Mouse (Mus musculus) midbrain, embryonic 15.5 days (tissue): ENCODE data around the gene Hist1h2ag. TPM values are rescaled to one million over a fixed set of nuclear protein-coding genes. Genes with fewer than 3 reads are reported as not detected.

ENCODE experiments used
- ATAC-seq: fragments of 200-750 bp; cut with Nextera tagmentation; replicated peaks from 2 replicates; pipeline ENCODE4 v1.8.0; 2017; ENCODE audit warnings: moderate TSS enrichment
- H3K27ac ChIP-seq: fragments of 300-500 bp; sonication (generic); 2 replicates; pipeline ENCODE4 v1.5.1; 2015; ENCODE audit warnings: mild to moderate bottlenecking, inconsistent platforms
- H3K27me3 ChIP-seq: fragments of 300-500 bp; sonication (generic); replicated peaks from 2 replicates; pipeline ENCODE4 v1.6.1; 2015; ENCODE audit warnings: inconsistent platforms
- H3K36me3 ChIP-seq: fragments of 300-500 bp; sonication (generic); replicated peaks from 2 replicates; pipeline ENCODE4 v1.6.1; 2015; ENCODE audit warnings: inconsistent platforms
- H3K4me1 ChIP-seq: fragments of 300-500 bp; sonication (generic); 2 replicates; pipeline ENCODE4 v1.6.1; 2015; ENCODE audit warnings: inconsistent platforms
- H3K4me2 ChIP-seq: fragments of 300-500 bp; sonication (generic); 2 replicates; pipeline ENCODE4 v1.6.1; 2015; ENCODE audit warnings: inconsistent platforms, mild to moderate bottlenecking, moderate library complexity
- H3K4me3 ChIP-seq: fragments of 300-500 bp; sonication (generic); 2 replicates; pipeline ENCODE4 v1.5.1; 2015; ENCODE audit warnings: mild to moderate bottlenecking, inconsistent platforms
- H3K9ac ChIP-seq: fragments of 300-500 bp; sonication (generic); 2 replicates; pipeline ENCODE4 v1.6.1; 2015; ENCODE audit warnings: mild to moderate bottlenecking, inconsistent platforms
- H3K9me3 ChIP-seq: fragments of 300-500 bp; sonication (generic); 2 replicates; pipeline ENCODE4 v1.6.1; 2016; ENCODE audit warnings: inconsistent platforms
- WGBS: fragments of 180-500 bp; shearing (Covaris S2); methylation state at CpG from one replicate; pipeline ENCODE4 v1.1.7; 2015; ENCODE audit warnings: mixed read lengths; 5-methylcytosine and 5-hydroxymethylcytosine counted together
- polyA plus RNA-seq: library from polyadenylated mRNA; unstranded; fragments of >200 nt; fragmentation: Nextera tagmentation; extraction: Ambion mirVana; gene quantifications from 2 replicates; pipeline ENCODE4 v1.2.1, GENCODE M21; 2015

The Hist1h2ag gene
- polyA plus RNA-seq, 1 experiment from 2014 or later: 5.4 TPM

- peak overlapping the region; percentile 42 for H3K4me3 ChIP-seq
- 0% methylated on average over 14 of the region's 14 CpGs for WGBS
- no peaks in the 10 kb centered on the region for H3K9me3 ChIP-seq
- peak overlapping the region; percentile 27; the same call in 1 of the 2 replicates for H3K9ac ChIP-seq
- peaks cover 14% of the 10 kb centered on the region for H3K4me1 ChIP-seq
- H3K36me3 ChIP-seq: no peaks in the 10 kb centered on the region
- no peaks in the 10 kb centered on the region for H3K27me3 ChIP-seq
- H3K27ac ChIP-seq: 0 out of 2 replicates have a peak overlapping the region, but pooled peaks have one; percentile 38
- ATAC-seq: peak; percentile 2; the same call in 1 of the 2 replicates
- peak overlapping the region; percentile 63 for H3K4me2 ChIP-seq
Observed at GRCm38 (mm10) chr13:22034443-22035266, 8.1 kb downstream of the Hist1h2ag start.

- no peak for ATAC-seq
- Histone ChIP-seq H3K27ac (no peak overlapping the region), H3K4me3 (no peak overlapping the region), H3K4me2 (0 out of 2 replicates have a peak overlapping the region, but pooled peaks have one; percentile 0), H3K9me3 (no peaks in the 10 kb centered on the region), H3K4me1 (peaks cover 17% of the 10 kb centered on the region), H3K36me3 (no peaks in the 10 kb centered on the region), H3K27me3 (no peaks in the 10 kb centered on the region), H3K9ac (no peak overlapping the region)
- 55% methylated on average over 5 of the region's 5 CpGs for WGBS
Observed at GRCm38 (mm10) chr13:22033741-22034442, 8.9 kb downstream of the Hist1h2ag start.

GRCm38 (mm10) chr13:22030493-22030892, 12.3 kb downstream of the Hist1h2ag start:
- peaks cover 20% of the 10 kb centered on the region for H3K4me1 ChIP-seq
- 13% methylated on average over 4 of the region's 4 CpGs for WGBS
- no peaks in the 10 kb centered on the region for H3K36me3 ChIP-seq
- H3K9me3 ChIP-seq: no peaks in the 10 kb centered on the region
- no peak overlapping the region for H3K9ac ChIP-seq
- H3K27ac ChIP-seq: no peak overlapping the region
- no peak overlapping the region for H3K4me3 ChIP-seq
- no peaks in the 10 kb centered on the region for H3K27me3 ChIP-seq
- ATAC-seq: no peak
- H3K4me2 ChIP-seq: no peak overlapping the region

- no peaks in the 10 kb centered on the region for H3K9me3 ChIP-seq
- H3K27me3 ChIP-seq: no peaks in the 10 kb centered on the region
- H3K9ac ChIP-seq: no peak overlapping the region
- no peak for ATAC-seq
- no peaks in the 10 kb centered on the region for H3K36me3 ChIP-seq
- H3K4me3 ChIP-seq: no peak overlapping the region
- H3K27ac ChIP-seq: no peak overlapping the region
- H3K4me1 ChIP-seq: peaks cover 19% of the 10 kb centered on the region
- 35% methylated on average over 8 of the region's 8 CpGs for WGBS
- no peak overlapping the region for H3K4me2 ChIP-seq
Observed at GRCm38 (mm10) chr13:22029928-22030327, 12.8 kb downstream of the Hist1h2ag start.

- peaks cover 14% of the 10 kb centered on the region for H3K4me1 ChIP-seq
- ATAC-seq: peak; percentile 80
- under 1% methylated on average over 40 of the region's 40 CpGs for WGBS
- peak overlapping the region; percentile 63 for H3K4me2 ChIP-seq
- H3K9me3 ChIP-seq: no peaks in the 10 kb centered on the region
- peak overlapping the region; percentile 50 for H3K4me3 ChIP-seq
- peak overlapping the region; percentile 56 for H3K9ac ChIP-seq
- H3K27ac ChIP-seq: peak overlapping the region; percentile 63
- H3K36me3 ChIP-seq: no peaks in the 10 kb centered on the region
- H3K27me3 ChIP-seq: peaks cover 3% of the 10 kb centered on the region; the same call in 1 of the 2 replicates
Observed at GRCm38 (mm10) chr13:22028673-22029460, 13.9 kb downstream of the Hist1h2ag start.

- H3K4me3 ChIP-seq: peak overlapping the region; percentile 52
- H3K27ac ChIP-seq: peak overlapping the region; percentile 76
- WGBS: 1% methylated on average over 35 of the region's 35 CpGs
Observed at GRCm38 (mm10) chr13:22026058-22027031, 16.4 kb downstream of the Hist1h2ag start.

GRCm38 (mm10) chr13:22022241-22022640, 20.5 kb downstream of the Hist1h2ag start:
- 1% methylated on average over 9 of the region's 9 CpGs for WGBS
- Histone ChIP-seq H3K36me3 (no peaks in the 10 kb centered on the region), H3K4me2 (peak overlapping the region; percentile 50), H3K4me3 (peak overlapping the region; percentile 35), H3K9ac (no peak overlapping the region), H3K27ac (no peak overlapping the region), H3K9me3 (no peaks in the 10 kb centered on the region), H3K4me1 (peaks cover 29% of the 10 kb centered on the region), H3K27me3 (peaks cover 38% of the 10 kb centered on the region)
- ATAC-seq: peak; percentile 53; the same call in 1 of the 2 replicates

More at GRCm38 (mm10) chr13:22026058-22027031, 16.4 kb downstream of the Hist1h2ag start:
- Histone ChIP-seq H3K4me2 (peak overlapping the region; percentile 51), H3K27me3 (peaks cover 9% of the 10 kb centered on the region; the same call in 1 of the 2 replicates), H3K9me3 (no peaks in the 10 kb centered on the region), H3K36me3 (no peaks in the 10 kb centered on the region), H3K9ac (peak overlapping the region; percentile 52), H3K4me1 (peaks cover 24% of the 10 kb centered on the region)
- ATAC-seq: peak; percentile 72

- H3K27me3 ChIP-seq: peaks cover 43% of the 10 kb centered on the region
- no peaks in the 10 kb centered on the region for H3K36me3 ChIP-seq
- peaks cover 27% of the 10 kb centered on the region for H3K4me1 ChIP-seq
- WGBS: under 1% methylated on average over 11 of the region's 11 CpGs
- peak overlapping the region; percentile 50 for H3K4me2 ChIP-seq
- H3K9ac ChIP-seq: no peak overlapping the region
- H3K4me3 ChIP-seq: peak overlapping the region; percentile 35
- H3K27ac ChIP-seq: no peak overlapping the region
- H3K9me3 ChIP-seq: no peaks in the 10 kb centered on the region
- no peak for ATAC-seq
Observed at GRCm38 (mm10) chr13:22021581-22021980, 21.2 kb downstream of the Hist1h2ag start.

GRCm38 (mm10) chr13:22020901-22021339, 21.8 kb downstream of the Hist1h2ag start:
- no peaks in the 10 kb centered on the region for H3K9me3 ChIP-seq
- WGBS: 0% methylated on average over 8 of the region's 8 CpGs
- peaks cover 24% of the 10 kb centered on the region for H3K4me1 ChIP-seq
- peaks cover 49% of the 10 kb centered on the region for H3K27me3 ChIP-seq
- H3K4me3 ChIP-seq: peak overlapping the region; percentile 35
- no peaks in the 10 kb centered on the region for H3K36me3 ChIP-seq
- no peak overlapping the region for H3K9ac ChIP-seq
- H3K4me2 ChIP-seq: peak overlapping the region; percentile 50
- ATAC-seq: peak; percentile 41; the same call in 1 of the 2 replicates
- H3K27ac ChIP-seq: no peak overlapping the region

GRCm38 (mm10) chr13:22019934-22020835, 22.6 kb downstream of the Hist1h2ag start:
- H3K4me1 ChIP-seq: peaks cover 21% of the 10 kb centered on the region
- no peak overlapping the region for H3K27ac ChIP-seq
- no peak for ATAC-seq
- H3K4me3 ChIP-seq: peak overlapping the region; percentile 35
- under 1% methylated on average over 44 of the region's 44 CpGs for WGBS
- H3K4me2 ChIP-seq: peak overlapping the region; percentile 50
- H3K36me3 ChIP-seq: no peaks in the 10 kb centered on the region
- H3K9ac ChIP-seq: no peak overlapping the region
- peaks cover 55% of the 10 kb centered on the region for H3K27me3 ChIP-seq
- 0 out of 2 replicates have a peak, but pooled peaks cover 3% of the 10 kb centered on the region for H3K9me3 ChIP-seq
